Mouse (Mus musculus): ENCODE data around the gene Acsl5. TPM values are rescaled to one million over a fixed set of nuclear protein-coding genes. Genes with fewer than 3 reads are reported as not detected.

The Acsl5 gene
- polyA plus RNA-seq, 1 experiment from 2014 or later = 110 TPM

DNA sequence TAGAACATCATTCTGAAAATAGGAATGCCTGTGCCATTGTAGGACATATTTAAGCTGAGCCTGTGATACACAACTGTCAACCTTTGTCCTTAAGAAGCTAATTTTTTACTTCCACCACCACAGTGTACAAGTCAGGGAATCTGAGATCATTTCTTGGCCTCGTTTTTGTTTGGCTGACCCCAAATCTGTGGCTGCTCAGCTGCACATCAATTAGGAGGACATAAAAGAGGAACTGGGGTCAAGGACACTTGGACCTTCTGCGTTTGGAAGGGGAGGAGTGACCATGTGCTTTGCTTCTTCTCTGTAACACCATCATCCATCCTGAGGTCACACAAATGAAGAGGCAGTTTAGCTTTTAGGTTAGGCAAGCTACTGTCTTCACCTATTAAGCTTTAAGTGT is 15.7 kb upstream of the Acsl5 start:
- Histone ChIP-seq H3K36me3 (ENCODE audit: insufficient read depth, low read length) (no peaks in the 10 kb centered on the region), H3K4me2 (replicated peaks; ENCODE audit: low read depth, low read length) (no peak overlapping the region), H3K9me3 (ENCODE audit: low read length) (no peaks in the 10 kb centered on the region), H3K4me1 (ENCODE audit: insufficient read depth, low read depth, low read length) (peaks cover 3% of the 10 kb centered on the region; the same call in 1 of the 2 replicates), H3K27ac (ENCODE audit: low read length) (no peak overlapping the region), H3K4me3 (ENCODE audit: low read depth, low read length) (no peak overlapping the region), H3K27me3 (replicated peaks; ENCODE audit: insufficient read depth, low read length) (no peaks in the 10 kb centered on the region), H3K9ac (replicated peaks; ENCODE audit: low read depth) (no peak overlapping the region)
- TF ChIP-seq EP300 (IDR thresholded peaks at IDR 0.05) (no peak), CTCF (IDR thresholded peaks at IDR 0.05) (no peak)
- ATAC-seq = no peak
- DNase-seq (ENCODE audit: low spot score) = no peak
- 19% methylated on average over 2 of the region's 2 CpGs for WGBS

DNA sequence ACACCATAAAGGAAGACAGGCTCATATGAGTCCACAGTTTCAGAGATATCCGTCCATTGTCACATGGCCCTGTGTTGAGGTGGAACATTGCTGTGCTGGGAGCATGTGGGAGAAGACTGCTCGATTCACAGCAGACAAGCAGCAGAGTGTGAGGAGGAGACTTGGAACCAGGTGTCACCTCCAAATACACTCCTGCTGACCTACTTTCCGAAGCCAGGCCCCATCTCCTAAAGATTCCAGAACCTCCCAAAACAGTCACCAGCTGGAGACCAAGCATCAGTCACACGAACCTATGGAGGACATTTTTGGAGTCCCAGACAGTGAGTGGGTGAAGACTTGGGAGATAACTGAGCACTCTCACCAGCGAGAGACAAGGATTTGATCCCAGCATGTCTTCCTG is 15.2 kb upstream of the Acsl5 start:
- peaks cover 3% of the 10 kb centered on the region; the same call in 1 of the 2 replicates for H3K4me1 ChIP-seq (ENCODE audit: insufficient read depth, low read depth, low read length)
- no peak overlapping the region for H3K9ac ChIP-seq (replicated peaks; ENCODE audit: low read depth)
- no peaks in the 10 kb centered on the region for H3K9me3 ChIP-seq (ENCODE audit: low read length)
- ATAC-seq (no peak), DNase-seq (ENCODE audit: low spot score) (no peak)
- H3K36me3 ChIP-seq (ENCODE audit: insufficient read depth, low read length) = no peaks in the 10 kb centered on the region
- WGBS = 71% methylated on average over 5 of the region's 5 CpGs
- H3K27me3 ChIP-seq (replicated peaks; ENCODE audit: insufficient read depth, low read length) = no peaks in the 10 kb centered on the region
- no peak for TF ChIP-seq EP300 (IDR thresholded peaks at IDR 0.05)
- TF ChIP-seq CTCF (IDR thresholded peaks at IDR 0.05) = no peak
- H3K4me3 ChIP-seq (ENCODE audit: low read depth, low read length) = no peak overlapping the region
- H3K27ac ChIP-seq (ENCODE audit: low read length) = no peak overlapping the region
- no peak overlapping the region for H3K4me2 ChIP-seq (replicated peaks; ENCODE audit: low read depth, low read length)

DNA sequence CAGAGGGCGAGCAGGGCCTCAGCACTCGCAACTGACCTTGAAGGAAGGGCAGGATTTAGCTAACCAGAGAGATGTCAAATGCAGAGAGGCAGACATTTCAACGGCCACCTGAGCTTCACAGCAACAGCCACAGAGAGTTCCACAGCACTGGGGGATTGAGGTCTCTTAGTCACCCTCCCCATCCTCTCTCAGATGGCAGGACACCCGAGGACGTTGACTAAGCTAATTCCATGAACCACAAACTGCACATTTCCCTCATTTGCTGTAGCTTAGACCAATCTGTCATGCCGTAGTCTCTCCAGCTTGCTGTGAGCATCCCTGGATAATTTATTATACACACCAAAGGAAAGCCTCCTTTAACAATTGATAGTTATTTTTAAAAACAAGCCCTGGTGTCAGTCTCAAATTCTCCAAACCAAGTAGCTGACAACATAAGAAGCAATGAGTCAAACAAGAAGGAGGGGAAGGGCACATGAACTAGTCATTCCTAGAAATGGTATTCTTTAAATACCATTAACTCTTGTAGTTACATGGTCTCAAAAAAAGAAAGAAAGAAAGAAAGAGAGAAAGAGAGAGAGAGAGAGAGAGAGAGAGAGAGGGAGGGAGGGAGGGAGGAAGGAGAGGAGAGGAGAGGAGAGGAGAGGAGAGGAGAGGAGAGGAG is 11.8 kb upstream of the Acsl5 start:
- H3K27ac ChIP-seq (ENCODE audit: low read length) = no peak overlapping the region
- WGBS = 68% methylated on average over 6 of the region's 6 CpGs
- H3K27me3 ChIP-seq (replicated peaks; ENCODE audit: insufficient read depth, low read length) = no peaks in the 10 kb centered on the region
- H3K4me1 ChIP-seq (ENCODE audit: insufficient read depth, low read depth, low read length) = no peaks in the 10 kb centered on the region
- H3K4me2 ChIP-seq (replicated peaks; ENCODE audit: low read depth, low read length) = no peak overlapping the region
- H3K9me3 ChIP-seq (ENCODE audit: low read length) = no peaks in the 10 kb centered on the region
- H3K4me3 ChIP-seq (ENCODE audit: low read depth, low read length) = no peak overlapping the region
- no peaks in the 10 kb centered on the region for H3K36me3 ChIP-seq (ENCODE audit: insufficient read depth, low read length)
- TF ChIP-seq EP300 (IDR thresholded peaks at IDR 0.05) (no peak), CTCF (IDR thresholded peaks at IDR 0.05) (no peak)
- no peak overlapping the region for H3K9ac ChIP-seq (replicated peaks; ENCODE audit: low read depth)
- ATAC-seq (no peak), DNase-seq (ENCODE audit: low spot score) (no peak)

DNA sequence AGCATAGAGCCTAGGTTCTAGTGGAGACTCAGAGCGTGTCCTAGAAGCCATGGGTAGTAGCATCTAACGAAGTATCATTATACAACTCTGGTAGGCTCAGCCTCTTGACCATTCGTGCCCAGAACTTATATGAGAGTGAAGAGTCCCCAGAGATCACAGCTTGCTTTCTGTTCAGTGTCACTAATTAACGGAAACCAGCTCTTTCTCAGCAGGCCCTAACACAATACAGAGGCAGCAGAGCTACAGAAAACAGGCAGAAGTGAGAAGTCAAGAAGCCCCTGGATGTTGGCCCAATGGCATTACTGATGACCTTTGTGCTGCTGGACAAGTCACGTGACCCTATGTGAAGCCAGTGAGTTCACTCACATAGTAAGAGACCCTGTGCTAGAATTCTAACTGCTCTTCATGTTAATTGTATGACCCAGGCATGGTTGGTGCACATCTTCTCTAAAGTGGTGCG is 10.5 kb upstream of the Acsl5 start, which contains the start of gene Gucy2g:
Gene Gucy2g, minus strand, starts transcription at position 51 of the 460 bp plus-strand sequence.
- no peak within 1 kb of the TSS for H3K4me2 ChIP-seq (replicated peaks; ENCODE audit: low read depth, low read length)
- H3K9ac ChIP-seq (replicated peaks; ENCODE audit: low read depth) = no peak within 1 kb of the TSS
- 83% methylated on average over 6 of the region's 6 CpGs for WGBS
- ATAC-seq = no peak
- peaks cover 5% of the 10 kb centered on the region; the same call in 1 of the 2 replicates for H3K4me1 ChIP-seq (ENCODE audit: insufficient read depth, low read depth, low read length)
- no peaks in the 10 kb centered on the region for H3K27me3 ChIP-seq (replicated peaks; ENCODE audit: insufficient read depth, low read length)
- H3K4me3 ChIP-seq (ENCODE audit: low read depth, low read length) = no peak within 1 kb of the TSS
- no peak for DNase-seq (ENCODE audit: low spot score)
- H3K27ac ChIP-seq (ENCODE audit: low read length) = no peak within 1 kb of the TSS
- no peaks in the 10 kb centered on the region for H3K36me3 ChIP-seq (ENCODE audit: insufficient read depth, low read length)
- no peaks in the 10 kb centered on the region for H3K9me3 ChIP-seq (ENCODE audit: low read length)
- TF ChIP-seq CTCF (IDR thresholded peaks at IDR 0.05) (no peak), EP300 (IDR thresholded peaks at IDR 0.05) (no peak)

DNA sequence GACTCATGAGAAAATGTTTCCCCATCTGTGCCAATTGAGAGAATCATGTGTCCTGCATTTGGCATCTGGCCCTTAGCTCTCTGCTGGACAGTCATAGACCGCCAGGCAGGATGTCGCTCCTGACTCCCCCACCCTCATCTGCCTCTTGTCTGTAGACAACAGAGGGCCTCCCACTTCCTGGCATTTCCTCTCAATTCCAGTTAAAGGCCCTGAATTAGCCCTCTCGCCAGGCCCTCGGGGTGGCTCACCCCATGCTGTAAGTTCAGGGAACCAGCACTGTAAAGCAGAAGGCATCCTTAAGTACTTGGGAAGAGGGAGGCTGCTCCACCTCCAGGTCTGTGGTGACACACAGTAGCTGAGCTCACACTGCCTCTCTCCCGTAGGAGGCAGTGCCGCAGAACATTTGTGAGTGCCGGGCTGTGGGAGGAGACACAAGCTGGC is 6.9 kb upstream of the Acsl5 start:
- ATAC-seq = peak; percentile 96
- Histone ChIP-seq H3K27me3 (replicated peaks; ENCODE audit: insufficient read depth, low read length) (no peaks in the 10 kb centered on the region), H3K9me3 (ENCODE audit: low read length) (no peaks in the 10 kb centered on the region), H3K4me2 (replicated peaks; ENCODE audit: low read depth, low read length) (no peak overlapping the region; the same call in 1 of the 2 replicates), H3K9ac (replicated peaks; ENCODE audit: low read depth) (no peak overlapping the region), H3K4me3 (ENCODE audit: low read depth, low read length) (no peak overlapping the region), H3K4me1 (ENCODE audit: insufficient read depth, low read depth, low read length) (peaks cover 9% of the 10 kb centered on the region; the same call in 1 of the 2 replicates), H3K27ac (ENCODE audit: low read length) (peak overlapping the region; percentile 82), H3K36me3 (ENCODE audit: insufficient read depth, low read length) (no peaks in the 10 kb centered on the region)
- TF ChIP-seq CTCF (IDR thresholded peaks at IDR 0.05) = peak; percentile 75
- TF ChIP-seq EP300 (IDR thresholded peaks at IDR 0.05) = peak; percentile 63; the same call in 1 of the 2 replicates
- DNase-seq (ENCODE audit: low spot score) = peak; percentile 92
- WGBS = 4% methylated on average over 7 of the region's 7 CpGs

DNA sequence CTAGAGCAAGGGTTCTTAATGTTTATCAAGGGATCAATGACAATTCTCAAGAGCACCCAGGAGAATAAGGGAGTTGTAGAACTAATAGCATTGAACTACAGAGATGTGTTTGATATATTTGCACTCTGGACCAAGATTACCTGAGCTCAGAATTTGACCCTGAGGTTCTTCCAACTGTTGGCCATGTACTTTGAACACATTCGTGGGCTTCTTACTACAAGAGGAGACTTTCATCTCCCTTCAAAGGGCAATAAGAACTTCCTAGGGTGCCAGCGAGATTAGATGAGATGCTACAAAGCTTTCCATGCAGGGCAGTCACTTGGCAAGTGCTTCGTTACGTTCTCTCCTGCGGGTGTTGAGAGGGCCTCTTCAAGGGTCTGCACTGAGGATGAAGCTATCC is 4.2 kb upstream of the Acsl5 start:
- no peak overlapping the region for H3K9ac ChIP-seq (replicated peaks; ENCODE audit: low read depth)
- H3K27me3 ChIP-seq (replicated peaks; ENCODE audit: insufficient read depth, low read length) = no peaks in the 10 kb centered on the region
- no peak for DNase-seq (ENCODE audit: low spot score)
- WGBS = 64% methylated on average over 5 of the region's 5 CpGs
- H3K36me3 ChIP-seq (ENCODE audit: insufficient read depth, low read length) = no peaks in the 10 kb centered on the region
- 0 out of 2 replicates have a peak, but pooled peaks have one; percentile 8 for TF ChIP-seq EP300 (IDR thresholded peaks at IDR 0.05)
- TF ChIP-seq CTCF (IDR thresholded peaks at IDR 0.05) = no peak
- peaks cover 9% of the 10 kb centered on the region; the same call in 1 of the 2 replicates for H3K4me1 ChIP-seq (ENCODE audit: insufficient read depth, low read depth, low read length)
- H3K27ac ChIP-seq (ENCODE audit: low read length) = no peak overlapping the region
- ATAC-seq = no peak
- no peak overlapping the region for H3K4me2 ChIP-seq (replicated peaks; ENCODE audit: low read depth, low read length)
- H3K4me3 ChIP-seq (ENCODE audit: low read depth, low read length) = no peak overlapping the region
- H3K9me3 ChIP-seq (ENCODE audit: low read length) = no peaks in the 10 kb centered on the region
